Mouse (Mus musculus) megakaryocyte, adult 5-6 weeks (primary cell): ENCODE data around the gene Itm2b. TPM values are rescaled to one million over a fixed set of nuclear protein-coding genes. Genes with fewer than 3 reads are reported as not detected.
A peak's percentile ranks its signal among the peaks of the same experiment; 100 is the strongest.

Experiments used
- ATAC-seq: 2 replicates; pipeline ENCODE4 v1.8.0; 2016; ENCODE audit warnings: mild to moderate bottlenecking, inconsistent platforms; ENCODE audit not compliant: poor library complexity, severe bottlenecking
- total RNA-seq, 2 experiments: library from RNA; stranded (forward) in 1 of 2; stranded (reverse) in 1 of 2; fragments of 153-499, 151-499 nt in 1 of 2; fragments of 221-1000, 200-1000 nt in 1 of 2; gene quantifications; 2 replicates each; pipeline versions ENCODE4 v1.2.3 to v1.2.4; 2015 to 2017

Itm2b gene
- total RNA-seq, 2 experiments from 2014 or later: 1,925 to 2,200 TPM

DNA sequence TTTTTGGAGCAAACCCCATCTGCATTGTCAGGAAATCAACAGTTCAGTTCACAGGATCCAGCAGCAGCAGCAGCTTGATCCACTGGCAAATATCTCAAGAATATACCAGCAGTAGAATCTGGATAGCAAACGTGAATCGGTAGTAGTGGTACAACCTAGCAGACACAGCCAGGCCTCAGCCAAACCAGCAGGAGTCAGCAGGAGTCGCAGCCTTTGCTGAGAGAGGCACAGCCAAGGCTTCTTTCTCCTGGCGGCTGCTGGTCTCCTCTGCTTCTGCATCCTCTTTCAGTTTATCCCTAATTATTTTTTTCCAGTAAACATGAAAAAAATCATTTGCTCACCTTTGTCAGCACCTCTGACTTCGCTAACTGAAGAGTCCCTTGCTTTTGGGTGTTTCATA is 10.7 kb upstream of the Itm2b start:
- no peak for ATAC-seq

DNA sequence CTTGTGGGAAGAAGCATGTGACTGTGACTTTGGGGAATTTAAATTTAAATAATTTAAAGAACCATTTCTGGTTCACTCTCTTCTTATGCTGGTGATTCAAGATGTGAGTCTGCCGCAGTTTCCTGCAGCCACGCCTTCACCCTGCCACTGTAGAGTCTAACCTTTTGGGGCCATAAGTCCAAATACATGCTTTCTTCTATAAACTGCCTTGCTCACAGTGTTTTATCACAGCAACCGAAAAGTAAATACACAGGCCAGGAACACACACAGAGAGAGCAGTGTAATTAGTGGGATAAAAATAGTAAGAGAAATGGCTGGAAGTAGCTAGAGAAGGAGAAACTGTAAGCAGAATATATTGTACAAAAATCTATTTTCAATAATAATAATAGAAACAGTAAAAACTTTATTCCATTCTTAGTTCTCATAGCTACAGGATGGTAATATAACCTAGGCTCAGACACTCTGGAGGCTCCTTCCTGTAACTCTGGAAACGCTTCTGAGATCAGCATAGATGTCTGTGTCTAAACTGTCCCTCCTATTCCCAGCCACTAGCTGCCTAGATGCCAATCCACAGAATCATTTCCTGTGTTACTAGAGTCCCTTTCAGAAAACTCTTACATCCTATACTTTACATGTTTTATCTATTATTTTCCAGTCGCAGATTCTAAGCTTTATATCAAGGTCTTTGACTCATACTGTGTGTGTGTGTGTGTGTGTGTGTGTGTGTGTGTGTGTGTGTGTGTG is 9.3 kb upstream of the Itm2b start:
- ATAC-seq: no peak

DNA sequence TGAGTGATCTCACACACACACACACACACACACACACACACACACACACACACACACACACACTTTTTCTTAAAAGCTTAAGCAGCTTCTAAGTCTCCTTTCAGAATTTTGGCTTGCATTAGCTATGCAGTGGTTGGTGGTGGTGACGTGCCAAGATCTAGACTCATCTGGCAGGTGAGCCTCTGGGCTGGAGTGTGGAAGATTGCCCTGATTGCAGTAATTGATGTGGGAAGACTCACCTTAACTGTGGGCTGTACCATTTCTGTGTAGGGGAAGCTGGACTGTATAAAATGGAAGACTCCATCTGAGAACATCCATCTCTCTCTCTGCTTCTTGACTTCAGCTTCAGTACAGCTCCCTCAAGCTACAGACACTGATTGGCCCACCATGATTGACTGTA is 6.4 kb upstream of the Itm2b start:
- no peak for ATAC-seq

DNA sequence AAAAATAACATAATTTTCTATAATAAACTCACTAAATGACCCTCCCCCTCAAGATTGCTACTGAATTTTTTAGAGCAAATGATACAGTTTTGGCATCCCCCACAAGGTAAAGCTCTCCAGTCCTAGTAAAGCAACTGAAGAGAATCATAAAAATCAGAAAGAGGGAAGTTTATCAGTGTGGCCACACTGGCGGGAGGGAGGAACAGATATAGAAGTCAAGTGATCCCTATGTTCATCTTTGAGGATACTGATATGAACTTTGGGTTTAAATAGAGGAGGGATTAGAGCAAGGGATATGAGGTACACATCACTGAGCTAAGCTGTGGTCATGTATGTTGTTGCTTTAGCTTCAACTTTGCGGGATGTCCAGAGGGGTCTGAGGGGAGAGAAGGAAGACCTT is 5.1 kb upstream of the Itm2b start:
- no peak for ATAC-seq

DNA sequence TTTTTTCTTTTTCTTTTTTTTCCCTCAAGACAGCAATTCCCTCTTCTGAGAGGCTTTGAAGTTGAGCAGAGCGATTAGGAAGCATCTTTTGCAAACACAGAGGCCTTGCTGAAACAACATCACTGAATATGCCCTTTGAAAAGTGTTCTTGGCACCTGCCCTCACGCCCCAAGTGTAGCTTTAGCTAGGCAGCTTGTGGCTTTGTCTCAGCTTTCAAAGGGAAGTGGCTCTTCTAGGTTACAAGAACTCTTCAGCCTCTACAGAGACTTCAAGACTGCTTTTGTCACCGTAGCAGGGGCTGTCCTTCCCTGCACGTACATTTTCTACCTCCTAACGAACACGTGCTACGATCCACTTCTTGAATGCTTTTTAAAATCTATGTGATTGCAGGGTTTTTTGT is 4.0 kb upstream of the Itm2b start:
- ATAC-seq: peak; percentile 52

DNA sequence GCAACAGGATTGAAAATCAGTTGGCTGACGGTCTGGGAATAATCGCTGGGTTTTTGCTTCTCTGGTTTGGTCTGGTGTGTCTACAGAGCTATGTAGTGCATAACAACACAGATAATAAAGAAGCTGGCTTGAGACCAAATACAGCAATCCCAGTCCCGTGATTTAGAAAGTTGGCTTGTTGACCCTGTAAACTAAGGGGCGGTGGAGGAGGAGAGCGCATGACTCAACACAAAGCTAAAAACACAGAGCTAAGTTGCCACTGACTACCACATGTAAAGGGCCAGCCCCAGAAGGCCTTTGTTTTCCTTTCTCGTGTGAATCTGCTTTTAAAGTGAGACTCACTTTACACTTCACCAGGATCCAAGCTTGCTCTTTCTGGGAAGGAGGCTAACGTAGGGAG is 3.5 kb upstream of the Itm2b start:
- ATAC-seq: no peak

DNA sequence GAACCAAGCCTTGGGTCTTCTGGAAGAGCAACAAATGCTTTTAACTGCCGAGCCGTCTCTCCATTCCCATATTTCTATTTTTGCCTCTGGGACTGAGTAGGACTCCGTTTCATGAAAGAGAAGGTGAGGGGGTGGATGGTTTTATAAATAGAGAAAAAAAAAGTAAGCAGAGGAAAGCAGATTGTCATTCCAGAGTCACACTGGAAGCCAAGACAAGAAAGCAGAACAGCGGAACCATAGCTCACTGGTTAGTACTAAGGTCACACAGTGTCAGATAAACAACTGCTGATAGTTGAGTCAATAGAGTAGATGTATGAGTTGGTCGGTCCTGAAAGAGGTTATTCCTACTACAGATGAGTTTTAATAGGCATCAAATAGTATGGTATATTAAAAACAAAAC is 1.4 kb upstream of the Itm2b start:
- no peak for ATAC-seq

DNA sequence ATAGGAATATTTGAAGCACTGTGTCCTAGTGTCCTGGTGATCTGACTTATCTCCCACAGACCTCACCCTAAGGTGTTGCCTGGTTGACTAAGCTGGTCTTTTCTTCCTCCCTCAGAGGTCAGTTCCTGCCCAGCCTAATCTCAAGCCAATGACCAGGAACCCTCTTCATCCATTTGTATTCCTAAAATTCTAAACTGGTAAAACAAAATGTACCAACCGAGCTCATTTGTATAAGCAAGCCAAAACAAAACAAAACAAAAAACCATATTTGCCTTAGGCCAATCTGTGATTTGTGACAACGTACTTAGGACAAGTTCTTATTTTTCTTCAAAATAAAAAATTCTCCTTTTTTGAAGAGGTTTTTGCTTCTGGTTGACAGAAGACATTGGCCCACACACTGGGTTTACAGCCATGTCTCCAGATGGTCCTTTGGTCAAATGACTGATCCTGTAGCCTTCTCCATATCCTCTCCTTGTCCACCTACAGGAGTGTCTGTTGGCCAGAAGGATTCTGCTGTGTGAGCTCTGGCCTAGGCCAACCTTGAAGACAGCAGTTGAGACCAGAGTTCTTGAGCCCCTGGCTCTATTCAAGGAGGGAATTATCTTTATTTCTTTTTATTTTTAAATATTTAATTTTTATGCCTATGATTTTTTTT is 758 bp upstream of the Itm2b start:
- ATAC-seq: no peak

DNA sequence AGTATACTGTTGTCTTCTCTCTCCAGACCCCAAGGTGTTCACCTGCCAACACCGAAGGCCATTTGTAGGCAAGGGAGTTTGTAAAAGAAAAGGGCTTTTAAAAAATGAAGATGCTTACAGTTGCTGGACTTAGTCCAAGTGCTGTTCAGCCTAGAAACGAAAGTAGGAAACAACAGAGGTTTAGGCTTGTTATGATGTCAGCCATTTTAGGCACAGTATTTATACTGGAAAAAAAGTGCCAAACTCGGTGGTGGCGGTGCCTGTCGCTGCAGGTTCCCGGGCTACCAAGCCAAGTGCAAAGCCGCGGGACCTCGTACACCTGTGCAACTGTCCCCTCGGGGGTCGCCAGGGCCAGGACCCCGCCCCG is 560 bp downstream of the Itm2b start:
- peak; percentile 26; the same call in 1 of the 2 replicates for ATAC-seq

DNA sequence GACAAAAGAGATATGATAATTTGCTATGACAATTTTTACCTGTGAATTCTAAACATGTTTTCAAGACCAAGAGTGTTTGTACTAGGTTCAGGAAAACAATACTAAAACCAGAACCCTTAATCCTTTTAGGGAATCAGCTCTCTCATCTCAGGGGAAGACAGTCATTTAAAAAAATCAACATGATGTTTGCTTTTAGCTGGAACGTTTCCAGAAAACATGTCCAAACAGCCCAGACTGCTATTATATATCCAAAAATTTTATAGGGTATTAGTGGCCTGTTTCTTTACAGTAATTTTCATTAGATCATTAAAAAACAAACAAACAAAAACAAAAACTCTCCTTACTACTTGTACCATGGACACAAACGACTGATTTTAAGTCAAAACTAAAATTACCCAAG is 1.3 kb downstream of the Itm2b start:
- no peak for ATAC-seq

DNA sequence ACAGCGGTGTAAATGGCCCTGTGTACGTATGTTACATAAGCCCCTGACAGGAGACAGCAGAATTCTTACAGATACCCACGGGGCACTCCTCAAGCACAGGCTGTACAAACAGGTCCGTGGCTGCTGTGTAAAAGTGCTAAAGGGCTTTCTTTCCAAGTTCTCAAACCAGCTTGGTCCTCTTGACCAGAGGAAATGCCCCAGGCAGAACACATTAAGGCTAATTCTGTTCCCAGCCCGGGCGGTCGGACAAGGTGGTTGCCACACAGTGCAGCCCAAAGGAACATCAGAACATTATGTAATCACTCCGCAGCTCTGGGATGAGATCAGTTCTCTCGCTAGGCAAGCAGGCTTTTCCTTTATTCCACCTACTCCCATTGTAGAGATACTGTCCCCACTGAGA is 2.4 kb downstream of the Itm2b start:
- no peak for ATAC-seq

DNA sequence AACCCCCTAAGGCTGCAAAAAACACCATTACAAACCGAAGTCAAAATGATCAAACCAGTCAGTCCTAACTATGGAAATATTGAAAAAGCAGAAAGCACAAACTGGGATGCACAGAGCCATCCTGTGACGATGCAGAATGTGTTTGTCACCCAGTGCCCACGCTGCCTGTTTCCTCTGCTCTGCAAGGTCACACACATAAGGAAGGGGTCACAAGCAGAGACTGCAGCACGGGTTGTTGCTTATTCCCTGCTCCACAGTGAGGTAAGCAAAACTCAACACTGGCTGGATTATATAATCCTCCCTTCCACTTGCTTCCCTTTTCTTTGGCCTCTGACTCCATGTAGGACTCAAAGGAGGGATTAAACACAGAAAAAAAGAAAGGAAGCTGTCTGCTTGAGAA is 3.5 kb downstream of the Itm2b start:
- 0 out of 2 replicates have a peak, but pooled peaks have one; percentile 1 for ATAC-seq

DNA sequence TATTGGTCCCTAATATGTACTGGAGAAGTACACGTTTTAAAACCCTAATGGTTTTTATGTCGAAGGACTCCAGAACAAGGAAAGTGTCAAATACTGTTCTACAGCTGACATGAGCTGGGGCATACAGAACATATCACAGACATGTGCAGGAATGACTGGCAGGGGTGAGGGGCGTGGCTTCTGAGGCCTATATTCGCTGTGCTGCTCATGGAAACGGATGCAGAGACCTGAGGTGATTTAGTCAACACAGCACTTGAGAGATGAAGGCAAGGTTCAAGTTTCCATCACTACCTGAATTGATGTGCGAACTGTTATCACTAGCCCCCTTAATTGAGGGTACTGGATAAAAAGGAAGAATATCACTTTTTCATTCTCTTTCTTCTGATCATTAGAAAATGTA is 7.3 kb downstream of the Itm2b start:
- ATAC-seq: no peak

DNA sequence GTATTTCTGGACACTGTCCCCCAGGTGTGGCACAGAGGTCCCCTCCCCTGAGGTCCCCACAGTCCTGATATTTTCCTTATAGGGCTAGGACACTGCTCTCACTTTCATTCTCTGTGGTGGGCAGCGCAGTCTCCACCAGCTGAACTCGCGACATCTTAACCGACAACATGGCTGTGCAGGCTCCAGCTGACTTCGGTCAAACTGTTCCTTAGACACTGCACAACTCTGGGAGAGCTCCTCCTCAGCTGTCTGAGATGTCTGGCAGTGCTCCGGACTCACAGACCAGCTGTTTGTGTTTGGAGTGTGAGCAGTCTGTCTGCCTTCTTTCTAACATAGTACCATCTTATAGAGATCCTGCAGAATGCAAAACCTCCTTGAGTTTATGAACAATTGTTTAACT is 8.2 kb downstream of the Itm2b start:
- ATAC-seq: no peak

DNA sequence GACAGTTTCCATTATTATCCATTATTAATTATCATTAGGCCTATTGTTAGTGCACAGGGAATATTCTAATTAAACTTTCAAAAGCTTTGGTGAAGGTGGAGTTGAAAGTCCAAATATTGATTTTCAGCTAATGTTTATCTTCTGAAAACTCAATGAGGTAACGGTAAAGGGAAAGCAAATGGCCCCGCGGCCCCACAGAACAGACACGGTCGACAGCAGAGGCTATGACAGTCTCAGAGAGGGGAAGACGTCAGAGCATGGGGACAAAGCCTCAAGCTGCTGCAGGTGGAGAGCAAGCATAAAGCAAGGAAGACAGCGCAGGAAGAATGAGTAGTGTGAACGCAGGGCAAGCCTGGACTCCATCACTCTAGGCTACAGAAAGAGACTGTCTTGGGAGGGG is 9.2 kb downstream of the Itm2b start:
- no peak for ATAC-seq

DNA sequence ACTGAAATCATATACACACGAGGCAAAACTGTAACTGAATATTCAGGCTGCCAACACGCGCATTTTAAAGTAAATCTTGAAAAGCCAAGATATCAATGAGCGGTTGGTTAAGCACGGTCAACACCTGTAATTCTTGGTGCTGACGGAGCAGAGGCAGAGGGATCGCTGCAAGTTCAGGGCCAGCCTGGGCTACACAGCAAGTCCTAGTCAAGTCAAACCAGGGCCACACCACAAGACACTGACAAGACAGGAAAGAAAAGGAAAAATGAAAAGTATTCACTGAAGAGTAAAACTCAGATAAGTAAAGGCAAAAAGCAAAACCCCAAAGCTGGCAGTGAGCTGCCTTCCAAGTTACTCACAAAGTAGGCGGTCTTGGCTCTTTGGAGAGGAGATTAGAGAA is 9.6 kb downstream of the Itm2b start:
- ATAC-seq: no peak

DNA sequence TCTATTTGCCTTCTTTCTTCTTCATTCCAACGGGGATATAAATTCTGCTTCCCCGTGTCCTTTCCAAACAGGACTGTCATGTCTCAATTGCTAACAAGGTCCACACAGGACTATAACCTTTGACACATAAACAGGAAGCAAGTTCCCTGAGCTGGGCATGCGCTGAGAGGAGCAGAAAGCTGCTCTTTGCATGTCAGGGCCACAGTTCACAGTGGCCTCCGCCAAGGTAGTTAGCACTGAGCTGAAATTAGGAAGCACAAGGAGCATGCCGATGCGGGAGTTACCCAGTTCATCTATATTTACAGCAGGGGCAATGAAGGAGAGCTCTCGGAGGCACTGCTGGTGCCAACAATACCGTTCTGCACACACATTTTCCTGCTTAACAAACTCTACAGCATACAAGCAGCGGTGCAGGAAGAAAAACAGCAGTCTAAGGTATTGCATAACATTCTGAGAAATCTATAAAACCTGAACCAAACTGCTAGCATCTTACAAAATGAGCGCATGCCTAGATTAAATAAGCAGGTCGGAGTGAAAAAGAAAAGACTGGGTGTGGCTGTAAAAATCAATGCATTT is 10.7 kb downstream of the Itm2b start:
- ATAC-seq: 0 out of 2 replicates have a peak, but pooled peaks have one; percentile 17

DNA sequence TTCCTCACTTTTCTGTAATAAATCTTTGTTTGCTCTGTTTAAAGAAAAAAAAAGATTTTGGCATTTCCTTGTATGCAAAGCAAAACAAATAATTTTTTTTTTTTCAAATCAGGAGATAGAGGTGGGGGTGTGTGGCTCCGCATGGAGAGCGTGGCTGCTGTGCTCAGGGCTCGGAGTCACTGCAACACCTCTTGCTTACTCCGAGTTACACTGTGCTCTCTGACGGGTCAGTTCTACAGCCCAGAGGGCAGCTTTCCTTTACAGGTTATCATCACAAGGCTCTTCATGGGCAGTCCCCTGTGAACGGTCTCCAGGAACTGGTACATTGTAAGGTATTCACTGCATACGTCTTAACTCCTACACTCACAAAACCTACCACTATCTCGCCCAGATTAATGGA is 11.5 kb downstream of the Itm2b start:
- no peak for ATAC-seq

DNA sequence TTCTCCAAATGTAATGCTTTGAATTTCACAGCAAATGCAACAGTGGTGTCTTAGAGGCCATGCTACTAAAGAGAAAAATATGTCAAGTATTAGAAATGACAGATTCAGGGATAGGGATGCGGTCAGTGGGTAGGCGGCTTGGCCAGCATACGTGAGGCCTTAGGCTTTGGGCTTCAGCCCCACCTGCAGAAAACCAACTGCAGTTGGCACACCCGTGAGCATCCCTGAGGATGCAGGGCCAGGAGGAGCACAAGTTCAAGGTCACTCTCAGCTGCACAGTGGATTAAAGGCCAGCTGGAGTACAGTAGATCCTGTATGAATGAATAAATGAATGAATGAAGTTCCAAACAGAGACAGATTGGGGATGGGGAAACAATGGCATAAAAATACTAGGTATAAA is 12.1 kb downstream of the Itm2b start:
- ATAC-seq: no peak

DNA sequence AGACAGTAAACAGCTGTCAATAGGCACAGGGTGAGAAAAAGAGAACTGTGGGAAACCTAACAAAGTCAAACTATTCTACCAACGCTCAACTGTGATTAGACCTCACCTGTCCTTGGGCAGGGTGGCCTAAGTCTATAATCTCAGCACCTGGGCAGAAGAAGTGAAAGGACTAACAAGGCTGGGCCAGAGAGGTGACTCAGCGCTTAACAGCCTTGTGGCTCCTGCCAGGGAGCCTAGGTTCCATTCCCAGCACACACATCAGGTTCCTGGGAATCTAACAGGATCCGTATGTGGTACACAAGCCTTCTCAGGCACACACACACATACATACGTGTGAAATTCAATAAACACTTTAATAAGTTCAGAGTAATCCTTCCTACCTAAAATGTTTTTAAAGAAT is 13.5 kb downstream of the Itm2b start:
- ATAC-seq: no peak

DNA sequence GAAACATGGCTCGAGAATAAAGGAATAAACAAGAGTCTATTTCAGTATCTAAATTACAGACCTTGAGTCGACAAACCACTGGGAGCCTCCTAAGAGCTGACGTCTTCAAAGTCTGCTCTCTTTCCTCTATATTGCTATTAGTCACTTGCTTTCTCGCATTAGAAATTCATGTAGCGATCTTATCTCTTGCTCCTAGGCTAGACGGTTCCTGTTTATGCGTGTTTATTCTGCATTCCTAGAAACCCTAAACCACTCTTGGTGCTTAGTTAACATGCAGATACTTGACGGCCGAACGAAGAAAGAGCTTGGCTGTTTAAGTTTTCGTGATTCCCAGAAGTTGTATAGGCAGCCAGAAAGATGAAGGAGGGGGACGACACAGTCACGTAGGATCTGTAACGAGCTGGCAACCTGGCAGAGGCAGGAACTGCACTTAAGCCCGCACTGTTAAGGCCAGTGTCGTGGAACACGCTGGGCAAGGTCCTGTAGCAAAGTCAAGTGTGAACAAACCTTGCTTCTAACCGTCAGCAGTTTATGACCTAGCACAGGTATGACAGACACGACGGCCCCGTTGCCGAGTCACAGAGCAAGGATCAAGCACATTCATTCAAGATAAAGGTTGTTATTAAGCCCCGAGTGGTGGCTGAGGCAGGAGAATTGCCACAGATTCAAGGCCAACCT is 14.3 kb downstream of the Itm2b start:
- no peak for ATAC-seq
